Mouse (Mus musculus) B cell, adult (primary cell): Measurements from ENCODE around the gene Igfbp3. TPM values are rescaled to one million over a fixed set of nuclear protein-coding genes. Genes with fewer than 3 reads are reported as not detected.

Experiments
- total RNA-seq: library from RNA; stranded (reverse); gene quantifications from 4 replicates; pipeline ENCODE4 v1.2.4, GENCODE M21; 2023; ENCODE audit not compliant: inconsistent age

Igfbp3 gene
- 0.19 to 0.30 TPM in 2 of 4 replicates, not detected in the others for total RNA-seq

DNA sequence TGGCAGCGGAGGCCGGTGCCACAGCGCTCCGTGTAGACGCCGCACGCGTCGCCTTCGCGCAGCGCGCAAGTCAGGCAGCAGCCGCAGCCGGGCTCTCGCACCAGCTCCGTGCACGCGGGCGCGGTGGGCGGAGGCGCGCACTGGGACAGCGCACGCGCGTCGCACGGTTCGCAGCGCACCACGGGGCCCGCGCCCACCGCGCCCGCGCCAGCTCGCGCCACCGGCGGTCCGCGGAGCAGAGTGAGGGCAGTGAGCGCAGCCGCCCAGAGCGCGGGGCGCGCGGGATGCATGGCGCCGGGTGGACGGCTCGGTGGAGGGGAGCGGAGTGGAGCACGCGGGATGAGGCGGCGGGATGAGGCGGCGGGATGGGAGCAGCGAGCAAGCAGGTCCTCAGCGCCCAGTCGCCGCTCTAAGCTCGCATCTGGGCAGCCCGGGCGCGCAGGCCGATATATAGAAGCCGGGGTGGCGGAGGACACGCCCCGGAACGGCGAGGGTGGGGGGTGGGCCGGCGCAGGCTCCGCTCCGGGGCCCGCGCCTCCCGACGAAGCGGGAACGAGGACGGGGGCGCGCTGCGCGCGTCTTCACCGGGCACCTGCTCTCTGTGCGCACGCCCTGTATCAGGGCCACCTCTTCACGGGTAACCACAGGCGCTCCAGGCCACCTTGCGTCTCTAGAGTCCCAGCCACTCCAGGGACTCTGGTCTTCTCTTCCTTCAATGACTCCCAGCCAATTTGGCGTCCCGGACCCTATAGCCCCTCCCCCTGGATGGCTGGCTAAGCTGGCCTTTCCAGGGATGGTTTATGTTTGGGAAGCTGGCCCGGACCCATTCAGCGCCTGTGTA is at the start of gene Igfbp3:
TSS of gene Igfbp3 (minus strand) at position 423 of the 841 bp plus-strand sequence.

DNA sequence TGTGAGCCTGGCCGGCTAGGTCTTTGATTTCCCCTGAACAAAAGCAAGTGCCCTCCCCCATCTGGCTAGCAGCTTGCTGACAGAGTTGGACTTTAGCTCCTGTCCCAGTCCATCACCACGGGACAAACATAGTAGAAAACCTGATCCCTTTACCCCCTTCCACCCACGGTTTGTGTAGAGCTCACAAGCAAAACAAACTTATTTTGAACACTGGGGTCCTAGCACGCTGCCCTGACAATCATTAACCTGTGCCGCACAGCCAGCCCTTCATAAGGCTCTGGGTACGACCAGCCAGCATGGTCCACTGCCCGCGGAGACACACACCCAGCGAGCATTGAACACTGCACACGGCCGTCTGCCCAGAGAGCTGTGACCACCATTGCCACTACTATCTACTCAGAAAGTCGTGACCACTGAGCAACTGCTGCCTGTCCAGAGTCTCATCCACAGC is 16.2 kb downstream of the Igfbp3 start, which contains the start of gene Igfbp1:
TSS of gene Igfbp1 (plus strand) at position 292 of the 451 bp plus-strand sequence.

DNA sequence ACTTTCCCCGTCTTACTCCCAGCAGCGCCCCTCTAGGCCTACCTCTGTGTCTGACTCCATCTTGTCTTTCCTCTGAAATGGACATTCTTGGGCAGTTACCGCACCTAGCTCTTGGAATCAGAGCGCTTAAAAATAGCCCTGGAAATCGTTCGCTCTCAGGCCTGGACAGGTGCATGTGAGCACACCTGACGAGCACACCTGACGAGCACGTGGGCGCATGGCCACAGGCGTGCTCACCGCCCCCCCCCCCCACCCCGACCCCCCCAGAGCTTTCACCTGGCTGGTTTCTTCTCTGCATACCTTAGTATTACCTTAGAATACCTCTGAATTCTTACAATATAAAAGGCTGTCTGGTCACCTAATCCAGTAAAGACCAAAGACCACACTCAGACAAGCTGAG is 25.3 kb downstream of the Igfbp3 start, which contains the start of gene Gm11985:
TSS of gene Gm11985 (minus strand) at position 101 of the 400 bp plus-strand sequence.

Other genes with a start within 250 kb of the Igfbp3 start
- gene Adcy1, start 150.4 kb downstream of the Igfbp3 start, total RNA-seq, result not detected in 4 replicates
- not detected in 4 replicates for gene Gm11985, start 25.4 kb downstream of the Igfbp3 start, total RNA-seq
- gene Igfbp1, start 16.1 kb downstream of the Igfbp3 start, total RNA-seq, result not detected in 4 replicates